Mouse (Mus musculus): ENCODE measurements around the gene Iglon5. TPM values are rescaled to one million over a fixed set of nuclear protein-coding genes. Genes with fewer than 3 reads are reported as not detected.

Iglon5 gene
- polyA plus RNA-seq (2014; fragmentation: Illumina TruSeq; extraction: RNeasy Lipid Tissue Mini Kit (QIAGEN cat#74804)) = not detected

GRCm38 (mm10) chr7:43489631-43490125 is at the start of gene Iglon5:
Gene Iglon5 (minus strand): TSS chr7:43490075.

DNA sequence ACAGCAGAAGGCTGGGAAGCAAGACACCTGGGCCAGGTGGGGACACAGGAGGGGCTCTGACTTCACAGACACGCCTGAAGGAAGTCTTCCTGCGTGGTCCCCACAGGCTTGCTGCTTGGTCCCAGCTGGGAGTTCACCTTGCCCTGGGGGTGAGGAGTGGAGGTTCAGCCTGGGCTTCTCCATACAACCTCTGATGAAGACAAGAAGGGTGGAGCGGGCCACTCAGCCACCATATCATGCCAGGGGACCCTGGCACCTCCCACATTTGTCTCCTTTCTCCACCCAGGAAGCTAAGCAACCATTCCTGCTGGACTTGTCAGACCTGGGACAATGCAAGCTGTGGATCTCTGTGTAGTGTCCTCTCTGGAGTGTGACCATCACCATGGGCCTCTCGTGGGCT is 27.0 kb downstream of the Iglon5 start, which contains the start of gene Vsig10l:
TSS of gene Vsig10l (plus strand) at position 301 of the 400 bp plus-strand sequence.

GRCm38 (mm10) chr7:43443917-43444293 is 46.0 kb downstream of the Iglon5 start, which contains the start of the genes Etfb and Gm45233:
Gene Etfb (plus strand): TSS chr7:43444083.
Gene Gm45233 (plus strand): TSS chr7:43444128.

GRCm38 (mm10) chr7:43440482-43440881 is 49.4 kb downstream of the Iglon5 start, which contains the start of gene Cldnd2:
Gene Cldnd2 (plus strand): TSS chr7:43440782.

GRCm38 (mm10) chr7:43436341-43437255 is 53.3 kb downstream of the Iglon5 start, which contains the start of gene Nkg7:
Gene Nkg7 (plus strand): TSS chr7:43437073.

GRCm38 (mm10) chr7:43427406-43427805 is 62.5 kb downstream of the Iglon5 start, which contains the start of gene Lim2:
Gene Lim2 (plus strand): TSS chr7:43427670.

Other genes with a start within 250 kb of the Iglon5 start
- 51.8 TPM for gene Zfp715, start 176.8 kb downstream of the Iglon5 start, polyA plus RNA-seq (2014; fragmentation: Illumina TruSeq; extraction: RNeasy Lipid Tissue Mini Kit (QIAGEN cat#74804))
- 1.2 TPM for gene Siglecf, start 138.7 kb downstream of the Iglon5 start, polyA plus RNA-seq (2014; fragmentation: Illumina TruSeq; extraction: RNeasy Lipid Tissue Mini Kit (QIAGEN cat#74804))
- gene Siglecg, start 81.9 kb downstream of the Iglon5 start, polyA plus RNA-seq (2014; fragmentation: Illumina TruSeq; extraction: RNeasy Lipid Tissue Mini Kit (QIAGEN cat#74804)) = not detected
- gene Lim2, start 62.4 kb downstream of the Iglon5 start, polyA plus RNA-seq (2014; fragmentation: Illumina TruSeq; extraction: RNeasy Lipid Tissue Mini Kit (QIAGEN cat#74804)) = not detected
- gene Nkg7, start 53.0 kb downstream of the Iglon5 start, polyA plus RNA-seq (2014; fragmentation: Illumina TruSeq; extraction: RNeasy Lipid Tissue Mini Kit (QIAGEN cat#74804)) = not detected
- not detected for gene Cldnd2, start 49.3 kb downstream of the Iglon5 start, polyA plus RNA-seq (2014; fragmentation: Illumina TruSeq; extraction: RNeasy Lipid Tissue Mini Kit (QIAGEN cat#74804))
- 1.5 TPM for gene Etfb, start 46.0 kb downstream of the Iglon5 start, polyA plus RNA-seq (2014; fragmentation: Illumina TruSeq; extraction: RNeasy Lipid Tissue Mini Kit (QIAGEN cat#74804))
- not detected for gene Gm45233, start 45.9 kb downstream of the Iglon5 start, polyA plus RNA-seq (2014; fragmentation: Illumina TruSeq; extraction: RNeasy Lipid Tissue Mini Kit (QIAGEN cat#74804))
- 0.88 TPM for gene Vsig10l, start 26.9 kb downstream of the Iglon5 start, polyA plus RNA-seq (2014; fragmentation: Illumina TruSeq; extraction: RNeasy Lipid Tissue Mini Kit (QIAGEN cat#74804))
- not detected for gene 4931406B18Rik, start 15.9 kb upstream of the Iglon5 start, polyA plus RNA-seq (2014; fragmentation: Illumina TruSeq; extraction: RNeasy Lipid Tissue Mini Kit (QIAGEN cat#74804))
- gene Cd33, start 54.4 kb upstream of the Iglon5 start, polyA plus RNA-seq (2014; fragmentation: Illumina TruSeq; extraction: RNeasy Lipid Tissue Mini Kit (QIAGEN cat#74804)) = 5.7 TPM
- 3.5 TPM for gene Zfp658, start 72.2 kb upstream of the Iglon5 start, polyA plus RNA-seq (2014; fragmentation: Illumina TruSeq; extraction: RNeasy Lipid Tissue Mini Kit (QIAGEN cat#74804))
- 42.2 TPM for gene Zfp719, start 89.5 kb upstream of the Iglon5 start, polyA plus RNA-seq (2014; fragmentation: Illumina TruSeq; extraction: RNeasy Lipid Tissue Mini Kit (QIAGEN cat#74804))
- 0.20 TPM for gene Zfp819, start 117.1 kb upstream of the Iglon5 start, polyA plus RNA-seq (2014; fragmentation: Illumina TruSeq; extraction: RNeasy Lipid Tissue Mini Kit (QIAGEN cat#74804))
- not detected for gene Ceacam18, start 144.6 kb upstream of the Iglon5 start, polyA plus RNA-seq (2014; fragmentation: Illumina TruSeq; extraction: RNeasy Lipid Tissue Mini Kit (QIAGEN cat#74804))
- gene Siglece, start 170.1 kb upstream of the Iglon5 start, polyA plus RNA-seq (2014; fragmentation: Illumina TruSeq; extraction: RNeasy Lipid Tissue Mini Kit (QIAGEN cat#74804)) = 0.66 TPM
- gene Ctu1, start 181.9 kb upstream of the Iglon5 start, polyA plus RNA-seq (2014; fragmentation: Illumina TruSeq; extraction: RNeasy Lipid Tissue Mini Kit (QIAGEN cat#74804)) = 3.2 TPM
- gene Klk14, start 200.3 kb upstream of the Iglon5 start, polyA plus RNA-seq (2014; fragmentation: Illumina TruSeq; extraction: RNeasy Lipid Tissue Mini Kit (QIAGEN cat#74804)) = not detected
- not detected for gene Klk13, start 222.5 kb upstream of the Iglon5 start, polyA plus RNA-seq (2014; fragmentation: Illumina TruSeq; extraction: RNeasy Lipid Tissue Mini Kit (QIAGEN cat#74804))

All from ovary, adult 10 weeks (tissue).